Mouse (Mus musculus) cerebellum, adult 8-10 months (tissue): ENCODE measurements around the gene Tnip1.

ENCODE experiments used
- DNase-seq: peaks from one replicate; pipeline ENCODE4 v3.0.0; 2022

Tnip1 gene

GRCm38 (mm10) chr11:54962810-54963209 is at the start of gene Tnip1:
Gene Tnip1 (minus strand): TSS chr11:54962917.
- no peak for DNase-seq

GRCm38 (mm10) chr11:55011440-55011839 is 48.7 kb upstream of the Tnip1 start:
- no peak for DNase-seq

GRCm38 (mm10) chr11:55008230-55008629 is 45.5 kb upstream of the Tnip1 start:
- DNase-seq: no peak

- no peak for DNase-seq
Observed at GRCm38 (mm10) chr11:55005684-55006083, 43.0 kb upstream of the Tnip1 start.

GRCm38 (mm10) chr11:55004970-55005502 is 42.3 kb upstream of the Tnip1 start:
- no peak for DNase-seq

- DNase-seq: no peak
Observed at GRCm38 (mm10) chr11:54998708-54999107, 36.0 kb upstream of the Tnip1 start.

GRCm38 (mm10) chr11:54998284-54998683 is 35.6 kb upstream of the Tnip1 start:
- peak; percentile 54 for DNase-seq

- DNase-seq: peak; percentile 39
Observed at GRCm38 (mm10) chr11:54996176-54996575, 33.5 kb upstream of the Tnip1 start.

- no peak for DNase-seq
Observed at GRCm38 (mm10) chr11:54989920-54990319, 27.2 kb upstream of the Tnip1 start.

- DNase-seq: no peak
Observed at GRCm38 (mm10) chr11:54988754-54989349, 26.1 kb upstream of the Tnip1 start.

GRCm38 (mm10) chr11:54987974-54988373 is 25.3 kb upstream of the Tnip1 start:
- DNase-seq: peak; percentile 28

- DNase-seq: no peak
Observed at GRCm38 (mm10) chr11:54985086-54985485, 22.4 kb upstream of the Tnip1 start.

- no peak for DNase-seq
Observed at GRCm38 (mm10) chr11:54984581-54984980, 21.9 kb upstream of the Tnip1 start.

- peak; percentile 78 for DNase-seq
Observed at GRCm38 (mm10) chr11:54984085-54984484, 21.4 kb upstream of the Tnip1 start.

GRCm38 (mm10) chr11:54982520-54982919 is 19.8 kb upstream of the Tnip1 start:
- no peak for DNase-seq

GRCm38 (mm10) chr11:54981630-54982029 is 18.9 kb upstream of the Tnip1 start:
- no peak for DNase-seq

GRCm38 (mm10) chr11:54977385-54977937 is 14.7 kb upstream of the Tnip1 start:
- DNase-seq: no peak

- DNase-seq: no peak
Observed at GRCm38 (mm10) chr11:54976351-54976750, 13.6 kb upstream of the Tnip1 start.

GRCm38 (mm10) chr11:54975756-54976155 is 13.0 kb upstream of the Tnip1 start:
- DNase-seq: no peak

- no peak for DNase-seq
Observed at GRCm38 (mm10) chr11:54975340-54975739, 12.6 kb upstream of the Tnip1 start.

- DNase-seq: no peak
Observed at GRCm38 (mm10) chr11:54974639-54975038, 11.9 kb upstream of the Tnip1 start.

- DNase-seq: no peak
Observed at GRCm38 (mm10) chr11:54973481-54974212, 10.9 kb upstream of the Tnip1 start.

GRCm38 (mm10) chr11:54972789-54973188 is 10.1 kb upstream of the Tnip1 start:
- DNase-seq: no peak
